8 mouse cellular contexts compared by ENCODE assay signal in the genomic region with DNA sequence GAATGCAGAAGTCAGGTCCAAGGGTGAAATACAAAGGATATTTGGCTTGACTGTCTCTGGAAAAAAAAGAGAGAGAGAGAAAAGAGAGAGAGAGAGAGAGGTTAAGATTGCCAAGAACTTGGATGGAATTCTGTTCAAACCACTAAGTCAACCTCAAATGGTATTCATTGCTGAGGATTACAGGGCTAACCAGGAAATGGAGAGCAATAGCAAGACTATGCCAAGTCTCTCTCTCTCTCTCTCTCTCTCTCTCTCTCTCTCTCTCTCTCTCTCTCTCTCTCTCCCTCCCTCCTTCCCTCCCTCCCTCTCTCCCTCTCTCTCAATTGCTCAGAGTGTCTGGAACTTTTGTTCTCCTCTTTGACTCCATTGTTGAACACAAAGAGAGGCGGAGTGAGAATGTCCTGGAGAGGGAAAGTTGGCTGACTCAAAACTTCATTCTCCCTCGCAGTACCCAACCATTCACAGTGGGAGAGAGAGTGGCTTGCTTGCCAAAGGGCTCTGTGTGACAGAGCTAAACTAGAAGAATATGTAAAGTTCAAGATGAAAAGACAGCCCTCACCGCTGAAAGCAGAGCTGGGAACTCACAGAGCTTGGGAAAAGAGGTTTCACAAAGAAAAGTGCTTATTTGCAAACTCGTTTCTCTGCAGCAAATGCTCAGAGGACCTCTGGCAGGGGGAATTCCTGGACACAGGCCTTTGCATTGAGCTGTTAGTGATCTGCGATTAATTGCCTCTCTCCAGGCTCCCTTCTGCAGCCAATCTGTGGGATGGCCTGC.
DNase-seq lines count a peak whose midpoint lies in the region; ATAC-seq and TF ChIP-seq lines count a peak whose summit lies in the region.

No protein-coding gene starts in this region.

- peaks cover 33% of the 10 kb centered on the region for H3K4me1 ChIP-seq in embryonic facial prominence, embryonic 15.5 days
- H3K4me1 ChIP-seq in intestine, postnatal 0 days (replicated peaks; ENCODE audit: control insufficient read depth, insufficient read depth, low read length): peaks cover 3% of the 10 kb centered on the region; the same call in 1 of the 2 replicates
- no peaks in the 10 kb centered on the region for H3K4me1 ChIP-seq in midbrain, postnatal 0 days (ENCODE audit: insufficient read depth, low read length)
- H3K4me1 ChIP-seq in liver, embryonic 11.5 days (replicated peaks; ENCODE audit: control insufficient read depth, insufficient read depth, low read length): no peaks in the 10 kb centered on the region

- H3K36me3 ChIP-seq in embryonic facial prominence, embryonic 15.5 days: no peaks in the 10 kb centered on the region
- H3K36me3 ChIP-seq in intestine, postnatal 0 days (ENCODE audit: control insufficient read depth, insufficient read depth): no peaks in the 10 kb centered on the region
- no peaks in the 10 kb centered on the region for H3K36me3 ChIP-seq in midbrain, postnatal 0 days (ENCODE audit: insufficient read depth, low read length)
- H3K36me3 ChIP-seq in liver, embryonic 11.5 days (ENCODE audit: control insufficient read depth, insufficient read depth, low read length): no peaks in the 10 kb centered on the region

- peak overlapping the region; percentile 93 for H3K27ac ChIP-seq in embryonic facial prominence, embryonic 15.5 days (replicated peaks)
- H3K27ac ChIP-seq in intestine, postnatal 0 days (ENCODE audit: low read depth, low read length): peak overlapping the region; percentile 50; the same call in 1 of the 2 replicates
- 0 out of 2 replicates have a peak overlapping the region, but pooled peaks have one; percentile 19 for H3K27ac ChIP-seq in midbrain, postnatal 0 days (ENCODE audit: low read depth, low read length)
- H3K27ac ChIP-seq in liver, embryonic 11.5 days (ENCODE audit: low read depth, low read length): no peak overlapping the region

- H3K27me3 ChIP-seq in embryonic facial prominence, embryonic 15.5 days: no peaks in the 10 kb centered on the region
- H3K27me3 ChIP-seq in intestine, postnatal 0 days (replicated peaks; ENCODE audit: control insufficient read depth, insufficient read depth, low read length): no peaks in the 10 kb centered on the region
- no peaks in the 10 kb centered on the region for H3K27me3 ChIP-seq in midbrain, postnatal 0 days (ENCODE audit: insufficient read depth, low read length)
- no peaks in the 10 kb centered on the region for H3K27me3 ChIP-seq in liver, embryonic 11.5 days (replicated peaks; ENCODE audit: control insufficient read depth, insufficient read depth, low read length)

- 17% methylated on average over 5 of the region's 5 CpGs for WGBS in embryonic facial prominence, embryonic 15.5 days
- 38% methylated on average over 5 of the region's 5 CpGs for WGBS in intestine, postnatal 0 days
- WGBS in midbrain, postnatal 0 days: 11% methylated on average over 5 of the region's 5 CpGs
- 34% methylated on average over 5 of the region's 5 CpGs for WGBS in liver, embryonic 11.5 days

- H3K9me3 ChIP-seq in embryonic facial prominence, embryonic 15.5 days (replicated peaks): no peaks in the 10 kb centered on the region
- H3K9me3 ChIP-seq in intestine, postnatal 0 days (ENCODE audit: control insufficient read depth): no peaks in the 10 kb centered on the region
- no peaks in the 10 kb centered on the region for H3K9me3 ChIP-seq in midbrain, postnatal 0 days (ENCODE audit: low read length)
- H3K9me3 ChIP-seq in liver, embryonic 11.5 days (ENCODE audit: control insufficient read depth, low read length): no peaks in the 10 kb centered on the region

- H3K9ac ChIP-seq in embryonic facial prominence, embryonic 15.5 days: no peak overlapping the region
- no peak overlapping the region for H3K9ac ChIP-seq in intestine, postnatal 0 days (ENCODE audit: low read depth, low read length)
- H3K9ac ChIP-seq in midbrain, postnatal 0 days (replicated peaks; ENCODE audit: low read length, poor library complexity, severe bottlenecking): no peak overlapping the region
- no peak overlapping the region for H3K9ac ChIP-seq in liver, embryonic 11.5 days (ENCODE audit: low read depth, low read length)

- no peak for TF ChIP-seq CTCF in intestine, postnatal 0 days (IDR thresholded peaks at IDR 0.05; ENCODE audit: low read depth)
- TF ChIP-seq CTCF in midbrain, postnatal 0 days (IDR thresholded peaks at IDR 0.05): no peak

- no peak overlapping the region for H3K4me3 ChIP-seq in embryonic facial prominence, embryonic 15.5 days (replicated peaks)
- no peak overlapping the region for H3K4me3 ChIP-seq in intestine, postnatal 0 days (ENCODE audit: low read depth, low read length)
- no peak overlapping the region for H3K4me3 ChIP-seq in midbrain, postnatal 0 days (ENCODE audit: low read depth, low read length)
- no peak overlapping the region for H3K4me3 ChIP-seq in liver, embryonic 11.5 days (ENCODE audit: low read depth, low read length)

- H3K4me2 ChIP-seq in embryonic facial prominence, embryonic 15.5 days (replicated peaks): no peak overlapping the region
- no peak overlapping the region for H3K4me2 ChIP-seq in intestine, postnatal 0 days (replicated peaks; ENCODE audit: low read depth)
- no peak overlapping the region for H3K4me2 ChIP-seq in midbrain, postnatal 0 days (ENCODE audit: low read depth, low read length, poor library complexity, severe bottlenecking)
- H3K4me2 ChIP-seq in liver, embryonic 11.5 days: no peak overlapping the region

- peak; percentile 85 for ATAC-seq in embryonic facial prominence, embryonic 15.5 days (ENCODE audit: insufficient number of reproducible peaks, low FRiP score, low TSS enrichment, low read depth)
- ATAC-seq in intestine, postnatal 0 days: no peak
- ATAC-seq in midbrain, postnatal 0 days (ENCODE audit: low FRiP score): peak; percentile 86
- no peak for ATAC-seq in liver, embryonic 11.5 days (replicated peaks; ENCODE audit: low FRiP score)

- peak; percentile 15 for DNase-seq in layer of hippocampus, adult 11-12 months (ENCODE audit: low spot score)
- DNase-seq in layer of hippocampus, adult 9-10 months (ENCODE audit: low spot score): no peak
- peak; percentile 85 for DNase-seq in midbrain, postnatal 0 days (ENCODE audit: low spot score)
- no peak for DNase-seq in liver, embryonic 11.5 days (ENCODE audit: low spot score)
- DNase-seq in adrenal gland, postnatal 14 days: no peak
- DNase-seq in urinary bladder, postnatal 10 days (ENCODE audit: low spot score): no peak

Comparison
In these comparisons a context has a peak if more than half of its experiments do, and no peak if none do; other contexts are left out.
1. DNase-seq: peak in layer of hippocampus, adult 11-12 months (single experiment) and midbrain, postnatal 0 days (single experiment); none in layer of hippocampus, adult 9-10 months (single experiment), liver, embryonic 11.5 days (single experiment), adrenal gland, postnatal 14 days (single experiment) and urinary bladder, postnatal 10 days (single experiment).
2. ATAC-seq: peak in embryonic facial prominence, embryonic 15.5 days (single experiment) and midbrain, postnatal 0 days (single experiment); none in intestine, postnatal 0 days (single experiment) and liver, embryonic 11.5 days (single experiment).